ENCODE assay signal across 7 mouse cellular contexts in the genomic region with DNA sequence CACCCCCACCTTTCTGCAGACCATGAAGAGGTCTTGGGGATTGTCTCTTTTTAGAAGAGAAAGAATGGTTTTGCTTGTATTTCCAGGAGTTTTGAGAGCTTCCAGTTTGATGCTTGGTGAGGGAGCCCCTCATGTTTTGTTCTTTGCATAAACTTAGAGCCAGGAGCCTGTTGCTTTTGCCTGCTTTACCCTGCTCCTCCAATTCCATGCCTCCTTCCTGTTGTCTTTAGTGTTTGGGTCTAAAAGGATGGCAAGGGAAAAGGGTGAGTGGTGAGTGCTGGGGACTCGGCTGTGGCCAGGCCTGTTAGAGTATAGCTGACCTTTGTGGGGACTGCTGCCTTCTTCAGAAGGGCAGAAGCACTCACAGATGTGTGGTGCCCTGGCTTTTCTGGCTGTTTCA. TPM values are rescaled to one million over a fixed set of nuclear protein-coding genes. Genes with fewer than 3 reads are reported as not detected.
DNase-seq lines count a peak whose midpoint lies in the region; ATAC-seq lines count a peak whose summit lies in the region.

No protein-coding gene starts in this region.

- peak overlapping the region; percentile 63; the same call in 1 of the 2 replicates for H3K27ac ChIP-seq in forebrain, embryonic 15.5 days (replicated peaks)
- peak overlapping the region; percentile 81 for H3K27ac ChIP-seq in liver, embryonic 12.5 days

- DNase-seq in thymus, postnatal 25 days = peak; percentile 13
- DNase-seq in thymus, adult 18-20 months = no peak
- no peak for DNase-seq in c-Kit-positive CD71-positive TER-119-positive erythroid progenitor cells, embryonic 14.5 days (ENCODE audit: low spot score)
- DNase-seq in spleen, postnatal 36 days (ENCODE audit: low spot score in 2 of 2) = no peak
- no peak for DNase-seq in cerebellum, adult 18-20 months

- H3K9me3 ChIP-seq in forebrain, embryonic 15.5 days = no peaks in the 10 kb centered on the region
- no peaks in the 10 kb centered on the region for H3K9me3 ChIP-seq in liver, embryonic 12.5 days (replicated peaks)

- H3K4me2 ChIP-seq in forebrain, embryonic 15.5 days (replicated peaks) = peak overlapping the region; percentile 83
- H3K4me2 ChIP-seq in liver, embryonic 12.5 days = peak overlapping the region; percentile 90

- H3K9ac ChIP-seq in forebrain, embryonic 15.5 days (replicated peaks) = peak overlapping the region; percentile 78
- peak overlapping the region; percentile 89 for H3K9ac ChIP-seq in liver, embryonic 12.5 days

- H3K36me3 ChIP-seq in forebrain, embryonic 15.5 days = no peaks in the 10 kb centered on the region
- no peaks in the 10 kb centered on the region for H3K36me3 ChIP-seq in liver, embryonic 12.5 days

- peaks cover 55% of the 10 kb centered on the region for H3K4me1 ChIP-seq in forebrain, embryonic 15.5 days
- peaks cover 68% of the 10 kb centered on the region for H3K4me1 ChIP-seq in liver, embryonic 12.5 days

- H3K27me3 ChIP-seq in forebrain, embryonic 15.5 days = no peaks in the 10 kb centered on the region
- H3K27me3 ChIP-seq in liver, embryonic 12.5 days (replicated peaks) = no peaks in the 10 kb centered on the region

- H3K4me3 ChIP-seq in forebrain, embryonic 15.5 days = peak overlapping the region; percentile 69
- peak overlapping the region; percentile 71 for H3K4me3 ChIP-seq in liver, embryonic 12.5 days

- ATAC-seq in forebrain, embryonic 15.5 days (replicated peaks) = 0 out of 2 replicates have a peak, but pooled peaks have one; percentile 33
- ATAC-seq in liver, embryonic 12.5 days = no peak

- 0% methylated on average over 1 of the region's 1 CpGs for WGBS in forebrain, embryonic 15.5 days
- 4% methylated on average over 1 of the region's 1 CpGs for WGBS in liver, embryonic 12.5 days (ENCODE audit: insufficient replicate concordance)

RNA-seq across cellular contexts. Expression of gene Qrfp, which starts 49.9 kb away (rescaled TPM):
- polyA plus RNA-seq in forebrain, embryonic 15.5 days (2015; fragmentation: Nextera tagmentation; extraction: Ambion mirVana) = 0.08 and 0.20 TPM in 2 replicates
- polyA plus RNA-seq in liver, embryonic 12.5 days (2016; fragmentation: Nextera tagmentation; extraction: Ambion mirVana) = 0.04 and 0.06 TPM in 2 replicates
